Mouse (Mus musculus) layer of hippocampus, adult 2 months (tissue): ENCODE data around the gene Rtca. TPM values are rescaled to one million over a fixed set of nuclear protein-coding genes. Genes with fewer than 3 reads are reported as not detected.

Source experiments
- DNase-seq, 2 experiments: peaks; one replicate each; pipeline ENCODE4 v3.0.0; 2022; ENCODE audit warnings: low spot score in 2 of 2
- H3K27ac ChIP-seq: fragments of 200-600 bp; 2 replicates; pipeline ENCODE4 v1.8.1; 2022
- H3K4me3 ChIP-seq: fragments of 200-600 bp; 2 replicates; pipeline ENCODE4 v1.8.1; 2022; ENCODE audit warnings: mild to moderate bottlenecking
- CTCF ChIP-seq: fragments of 200-600 bp; conservative IDR thresholded peaks from 2 replicates; pipeline ENCODE4 v1.8.1; 2022; ENCODE audit warnings: antibody characterized with exemption, mild to moderate bottlenecking, moderate library complexity
- total RNA-seq, 2 experiments: library from RNA; stranded (reverse); gene quantifications; 2 replicates each; pipeline ENCODE4 v1.2.3; 2021

Gene Rtca
- total RNA-seq, 2 experiments from 2014 or later, result 59.4 to 64.5 TPM

GRCm38 (mm10) chr3:116461053-116461452, 47.0 kb downstream of the Rtca start:
- H3K4me3 ChIP-seq, result no peak overlapping the region
- TF ChIP-seq CTCF, result no peak

GRCm38 (mm10) chr3:116454529-116454928, 53.5 kb downstream of the Rtca start:
- no peak for TF ChIP-seq CTCF
- Histone ChIP-seq H3K27ac (no peak overlapping the region), H3K4me3 (no peak overlapping the region)
- no peak for DNase-seq

More at GRCm38 (mm10) chr3:116461053-116461452, 47.0 kb downstream of the Rtca start:
- DNase-seq, result no peak
- H3K27ac ChIP-seq, result no peak overlapping the region

- H3K4me3 ChIP-seq, result no peak overlapping the region
- TF ChIP-seq CTCF, result no peak
- no peak for DNase-seq
- H3K27ac ChIP-seq, result no peak overlapping the region
Observed at GRCm38 (mm10) chr3:116450741-116451140, 57.3 kb downstream of the Rtca start.

GRCm38 (mm10) chr3:116444327-116444726, 63.7 kb downstream of the Rtca start:
- Histone ChIP-seq H3K4me3 (no peak overlapping the region), H3K27ac (no peak overlapping the region)
- no peak for TF ChIP-seq CTCF
- DNase-seq, result no peak

DNA sequence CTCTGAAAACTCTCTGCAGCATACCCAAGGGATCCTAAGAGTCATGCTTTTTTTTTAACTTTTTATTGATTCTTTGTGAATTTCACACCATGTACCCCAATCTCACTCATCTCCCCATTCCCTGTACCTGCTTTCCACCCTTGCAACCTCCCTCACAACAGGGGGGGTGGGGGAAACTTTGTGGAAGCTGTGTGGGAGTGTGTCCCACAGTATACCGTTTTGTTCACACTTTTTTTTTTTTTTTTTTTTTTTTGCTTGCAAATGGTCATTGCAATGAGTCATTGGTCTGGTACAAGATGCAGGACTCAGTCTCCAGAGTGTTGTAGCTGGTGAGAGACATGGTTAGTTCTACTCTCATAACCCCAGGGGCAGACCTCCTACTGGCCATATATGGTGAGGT, 65.2 kb downstream of the Rtca start:
- H3K4me3 ChIP-seq, result no peak overlapping the region
- no peak overlapping the region for H3K27ac ChIP-seq
- no peak for DNase-seq
- TF ChIP-seq CTCF, result no peak

DNA sequence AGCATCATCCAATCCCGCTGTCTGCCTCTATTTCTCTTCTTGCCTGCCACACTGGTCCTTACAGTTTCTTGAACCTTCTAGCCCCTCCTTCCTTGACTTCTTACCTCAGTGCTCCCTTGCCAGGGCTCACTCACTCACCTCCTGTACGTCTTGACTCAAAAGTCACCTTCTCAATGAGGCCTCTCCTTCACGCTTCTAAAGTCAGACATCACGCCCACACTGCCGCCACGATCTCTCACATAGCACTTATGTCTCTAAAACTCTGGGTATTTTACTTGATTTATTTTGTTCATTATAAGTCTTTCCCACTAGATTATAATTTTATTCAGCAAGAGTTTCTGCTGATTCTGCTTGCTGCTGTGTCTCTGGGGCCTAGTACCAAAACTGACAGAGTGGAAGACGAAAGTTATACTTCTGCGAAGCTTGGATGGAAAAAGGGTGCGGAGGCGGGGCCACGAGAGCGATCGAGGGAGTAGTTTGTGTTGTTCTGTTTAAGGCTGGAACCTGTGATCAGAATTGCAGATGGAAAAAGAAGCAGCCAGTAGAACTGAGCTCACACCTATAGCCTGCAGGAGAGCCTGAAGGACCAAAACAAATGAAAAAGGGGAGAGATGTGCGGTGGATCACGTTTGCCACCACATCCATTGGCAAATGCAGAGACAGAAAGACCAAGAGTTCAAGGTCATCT, 66.3 kb downstream of the Rtca start:
- TF ChIP-seq CTCF, result no peak
- DNase-seq, result no peak
- Histone ChIP-seq H3K4me3 (no peak overlapping the region), H3K27ac (no peak overlapping the region)

DNA sequence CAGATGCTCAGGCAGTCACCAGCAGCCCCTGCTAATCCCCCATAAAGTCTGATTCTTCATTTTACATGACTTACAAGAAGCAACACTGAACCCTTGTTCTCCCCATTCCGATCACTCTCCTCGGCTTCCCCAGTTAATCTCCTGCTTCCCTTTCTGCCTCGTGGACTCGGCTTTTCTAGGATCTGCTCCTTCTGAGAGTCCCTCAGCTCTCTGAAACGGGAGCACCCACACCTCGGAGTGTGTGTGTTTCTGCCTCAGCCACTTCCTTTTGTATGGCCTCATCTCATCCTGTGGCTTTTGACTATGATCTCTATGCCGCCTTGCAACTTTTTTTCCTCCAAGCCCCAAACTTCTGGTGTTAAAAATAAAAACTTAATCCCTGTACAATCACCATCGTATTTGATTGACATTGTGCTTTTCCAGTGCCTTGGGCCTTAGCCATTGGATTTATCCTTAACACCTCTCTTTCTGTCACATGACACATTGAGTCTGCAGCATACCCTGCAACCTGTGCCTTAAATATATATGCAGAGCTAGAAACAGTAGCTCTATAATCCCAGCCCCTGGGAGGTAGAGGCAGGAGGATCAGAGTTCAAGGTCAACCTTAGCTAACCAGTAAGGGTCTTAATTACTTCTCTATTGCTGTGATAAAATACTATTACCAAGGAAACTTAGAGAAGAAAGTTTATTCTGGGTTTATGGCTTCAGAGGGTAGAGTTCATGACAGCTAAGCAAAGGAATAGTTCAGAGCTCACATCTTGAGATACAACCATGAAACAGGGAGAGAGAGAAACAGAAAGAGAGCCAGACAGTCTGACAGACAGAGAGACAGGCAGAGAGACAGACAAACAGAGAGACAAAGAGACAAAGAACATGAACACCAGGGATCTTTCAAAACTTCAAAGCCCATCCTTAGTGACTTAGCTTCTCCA, 67.7 kb downstream of the Rtca start:
- no peak for TF ChIP-seq CTCF
- H3K4me3 ChIP-seq, result no peak overlapping the region

More for the DNA sequence above, 67.7 kb downstream of the Rtca start:
- DNase-seq, result no peak
- H3K27ac ChIP-seq, result no peak overlapping the region

Other genes starting within 250 kb of the Rtca start
- gene Cdc14a, start 84.2 kb downstream of the Rtca start, total RNA-seq, result 1 to 10 TPM; 4.9 to 6.2 TPM
- gene Dbt, start 4.9 kb upstream of the Rtca start, total RNA-seq, result 10 to 100 TPM; 18.9 to 24.0 TPM
- under 1 TPM in 1 of 2 experiments, not detected in 1; 0.12 TPM for gene Lrrc39, start 54.8 kb upstream of the Rtca start, total RNA-seq
- 1 to 10 TPM; 7.4 to 9.4 TPM for gene Sass6, start 86.8 kb upstream of the Rtca start, total RNA-seq
- 10 to 100 TPM; 17.9 to 24.4 TPM for gene Trmt13, start 106.4 kb upstream of the Rtca start, total RNA-seq
- 10 to 100 TPM; 54.4 to 57.7 TPM for gene Mfsd14a, start 154.5 kb upstream of the Rtca start, total RNA-seq
- not detected for gene Gm43191, start 173.1 kb upstream of the Rtca start, total RNA-seq
- gene Slc35a3, start 204.6 kb upstream of the Rtca start, total RNA-seq, result 10 to 100 TPM; 15.8 to 18.3 TPM